Mouse (Mus musculus): ENCODE data around the gene Zfp618. TPM values are rescaled to one million over a fixed set of nuclear protein-coding genes. Genes with fewer than 3 reads are reported as not detected.

Zfp618 gene
- total and polyA plus RNA-seq, 3 experiments: not detected

- H3K36me3 ChIP-seq (ENCODE audit: control insufficient read depth in 1 of 2, insufficient read depth in 2 of 2, low read length in 2 of 2): no peaks in the 10 kb centered on the region
- TF ChIP-seq MAX (IDR thresholded peaks at IDR 0.05; ENCODE audit: low read length) (no peak), ZMIZ1 (IDR thresholded peaks at IDR 0.05; ENCODE audit: low read depth, low read length) (no peak), MXI1 (IDR thresholded peaks at IDR 0.05; ENCODE audit: low read depth, low read length) (no peak), MAZ (IDR thresholded peaks at IDR 0.05; ENCODE audit: low read depth, low read length) (no peak), POLR2AphosphoS2 (IDR thresholded peaks at IDR 0.05; ENCODE audit: low read length) (no peak), TBP (IDR thresholded peaks at IDR 0.05; ENCODE audit: low read depth, low read length) (no peak), BHLHE40 (IDR thresholded peaks at IDR 0.05; ENCODE audit: borderline replicate concordance, low read depth, low read length) (no peak), EP300 (IDR thresholded peaks at IDR 0.05; ENCODE audit: low read depth in 1 of 2, low read length in 2 of 2) (no peak)
- H3K4me3 ChIP-seq (ENCODE audit: control insufficient read depth in 1 of 2, insufficient read depth in 1 of 2, low read depth in 2 of 2, low read length in 2 of 2): no peak overlapping the region
- H3K27me3 ChIP-seq (ENCODE audit: control insufficient read depth in 1 of 2, insufficient read depth in 2 of 2, low read length in 2 of 2): no peaks in the 10 kb centered on the region
- H3K4me1 ChIP-seq (ENCODE audit: control insufficient read depth in 1 of 2, insufficient read depth in 2 of 2, low read length in 2 of 2): no peaks in the 10 kb centered on the region
- no peaks in the 10 kb centered on the region for H3K79me2 ChIP-seq (ENCODE audit: control insufficient read depth, insufficient read depth, low read length, poor library complexity)
- no peak overlapping the region for H3K27ac ChIP-seq (ENCODE audit: control insufficient read depth, low read depth, low read length)
- no peak for DNase-seq (ENCODE audit: low read depth, low spot score)
- H3K9me3 ChIP-seq (replicated peaks; ENCODE audit: insufficient read depth, low read length): no peaks in the 10 kb centered on the region
- H3K9ac ChIP-seq (ENCODE audit: control insufficient read depth, low read depth, low read length, poor library complexity, severe bottlenecking): no peak overlapping the region
Observed at GRCm38 (mm10) chr4:63049596-63050318, 84.4 kb downstream of the Zfp618 start.

DNA sequence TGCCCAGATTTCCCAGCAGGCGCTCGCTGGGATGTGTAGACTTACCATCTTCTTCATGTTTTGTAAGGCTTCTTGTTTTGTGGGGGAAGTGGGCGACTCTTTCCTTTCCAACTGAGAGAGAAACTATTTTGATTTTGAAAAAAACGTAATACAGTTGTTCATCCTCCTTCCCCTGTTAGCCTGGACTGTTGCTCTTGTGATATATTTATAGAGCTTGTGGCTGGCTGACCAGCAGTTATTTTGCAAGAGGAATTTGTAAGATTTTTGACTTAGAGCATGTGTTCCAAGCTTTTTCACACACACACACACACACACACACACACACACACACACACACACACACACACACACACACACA, 84.9 kb downstream of the Zfp618 start:
- H3K4me1 ChIP-seq (ENCODE audit: control insufficient read depth in 1 of 2, insufficient read depth in 2 of 2, low read length in 2 of 2): no peaks in the 10 kb centered on the region
- no peak overlapping the region for H3K4me3 ChIP-seq (ENCODE audit: control insufficient read depth in 1 of 2, insufficient read depth in 1 of 2, low read depth in 2 of 2, low read length in 2 of 2)
- no peaks in the 10 kb centered on the region for H3K9me3 ChIP-seq (replicated peaks; ENCODE audit: insufficient read depth, low read length)
- TF ChIP-seq HCFC1 (IDR thresholded peaks at IDR 0.05; ENCODE audit: low read depth, low read length) (no peak), CTCF (IDR thresholded peaks at IDR 0.05 in 2 of 3, conservative IDR thresholded peaks at IDR 0.05 in 1 of 3; ENCODE audit: control insufficient read depth in 1 of 3, insufficient read depth in 1 of 3, low read depth in 2 of 3, low read length in 3 of 3, poor library complexity in 1 of 3, severe bottlenecking in 1 of 3) (no peak), RAD21 (IDR thresholded peaks at IDR 0.05; ENCODE audit: low read depth, low read length) (no peak), E2F4 (IDR thresholded peaks at IDR 0.05; ENCODE audit: borderline replicate concordance, low read depth, low read length) (no peak), MXI1 (IDR thresholded peaks at IDR 0.05; ENCODE audit: low read depth, low read length) (no peak), EP300 (IDR thresholded peaks at IDR 0.05; ENCODE audit: low read depth in 1 of 2, low read length in 2 of 2) (no peak), NELFE (IDR thresholded peaks at IDR 0.05; ENCODE audit: low read depth, low read length) (no peak), ELF1 (IDR thresholded peaks at IDR 0.05; ENCODE audit: low read depth, low read length) (no peak), USF2 (IDR thresholded peaks at IDR 0.05; ENCODE audit: borderline replicate concordance in 1 of 2, insufficient read depth in 1 of 2, low read depth in 1 of 2, low read length in 2 of 2) (no peak), BHLHE40 (IDR thresholded peaks at IDR 0.05; ENCODE audit: borderline replicate concordance, low read depth, low read length) (no peak), USF1 (IDR thresholded peaks at IDR 0.05; ENCODE audit: low read depth, low read length) (no peak), MEF2A (IDR thresholded peaks at IDR 0.05; ENCODE audit: extremely low read depth, insufficient replicate concordance, low read depth, low read length, poor library complexity, severe bottlenecking) (no peak), GABPA (IDR thresholded peaks at IDR 0.05; ENCODE audit: low read depth, low read length) (no peak), ETS1 (IDR thresholded peaks at IDR 0.05; ENCODE audit: low read depth, low read length) (no peak), TCF12 (IDR thresholded peaks at IDR 0.05; ENCODE audit: low read depth, low read length) (no peak), MYC (IDR thresholded peaks at IDR 0.05; ENCODE audit: low read depth, low read length) (no peak), POLR2AphosphoS2 (IDR thresholded peaks at IDR 0.05; ENCODE audit: low read length) (no peak), MAX (IDR thresholded peaks at IDR 0.05; ENCODE audit: low read length) (no peak), MAFK (IDR thresholded peaks at IDR 0.05; ENCODE audit: borderline replicate concordance, low read depth, low read length) (no peak)
- no peaks in the 10 kb centered on the region for H3K79me2 ChIP-seq (ENCODE audit: control insufficient read depth, insufficient read depth, low read length, poor library complexity)
- no peak for DNase-seq (ENCODE audit: low read depth, low spot score)
- H3K9ac ChIP-seq (ENCODE audit: control insufficient read depth, low read depth, low read length, poor library complexity, severe bottlenecking): no peak overlapping the region
- no peaks in the 10 kb centered on the region for H3K27me3 ChIP-seq (ENCODE audit: control insufficient read depth in 1 of 2, insufficient read depth in 2 of 2, low read length in 2 of 2)
- H3K36me3 ChIP-seq (ENCODE audit: control insufficient read depth in 1 of 2, insufficient read depth in 2 of 2, low read length in 2 of 2): no peaks in the 10 kb centered on the region
- H3K27ac ChIP-seq (ENCODE audit: control insufficient read depth, low read depth, low read length): no peak overlapping the region

All from MEL (cell line).